Mouse (Mus musculus): Measurements from ENCODE around the gene Svep1.

Gene Svep1

DNA sequence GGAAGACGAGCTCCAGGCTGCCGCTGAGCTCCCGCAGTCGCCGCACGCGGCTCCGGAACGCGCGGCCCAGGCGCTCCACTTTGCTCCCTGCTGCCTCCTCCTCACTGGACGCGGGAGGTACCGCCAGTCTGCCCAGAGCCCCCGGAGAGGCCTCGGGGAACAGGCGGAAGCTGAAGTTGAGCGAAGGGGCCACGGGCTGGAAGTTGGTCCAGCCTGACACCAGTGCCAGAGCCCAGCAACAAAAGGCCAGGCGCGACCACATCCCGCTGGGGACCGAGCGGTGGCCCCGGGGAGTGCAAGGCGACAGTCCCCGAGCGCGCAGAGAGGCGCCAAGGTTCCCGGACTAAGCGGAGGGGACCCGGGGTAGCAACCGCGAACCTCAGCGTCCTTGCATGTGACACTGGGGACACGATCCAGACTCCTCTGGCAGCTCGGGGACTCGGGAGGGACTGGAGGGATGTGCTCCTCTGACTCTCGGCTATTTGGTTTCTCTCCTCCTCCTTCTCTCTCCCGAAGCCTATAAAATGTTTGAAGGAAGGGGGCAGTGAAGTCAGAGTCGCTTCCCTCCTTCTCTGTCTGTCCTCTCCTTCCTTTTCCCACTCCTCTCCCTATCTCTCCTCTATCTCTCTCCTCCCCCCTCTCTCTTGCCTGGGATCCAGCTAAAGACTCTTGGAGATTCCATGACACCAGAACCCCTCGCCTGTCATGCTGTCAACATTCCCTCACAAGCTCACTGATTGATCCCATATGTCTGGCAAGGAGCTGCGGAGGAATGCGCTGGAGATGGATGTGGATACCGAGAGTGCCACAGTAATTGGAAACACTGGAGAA is at the start of gene Svep1:
Gene Svep1 (minus strand): TSS at position 745 of the 831 bp plus-strand sequence.
- DNase-seq (ENCODE audit: low read depth, low spot score), result peak; percentile 86

DNA sequence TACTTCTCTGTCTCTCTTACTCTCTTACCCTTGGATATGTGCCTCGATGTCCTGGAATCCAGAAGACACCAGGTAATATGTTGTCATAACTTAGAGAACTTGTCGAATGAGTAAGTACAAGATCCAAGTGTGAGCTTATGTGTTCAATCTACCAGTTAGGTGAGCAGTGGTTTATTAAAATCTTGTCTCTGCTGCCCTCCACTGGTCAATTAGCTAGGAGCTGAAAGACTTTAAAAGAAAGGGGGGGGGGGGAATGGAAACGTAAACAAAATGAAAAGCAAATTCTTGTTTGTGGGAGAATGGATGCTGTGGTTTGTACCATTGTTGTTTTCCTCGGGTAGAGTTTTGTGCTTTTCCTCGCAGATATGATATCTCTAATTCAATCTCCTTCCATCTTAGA is 46.8 kb upstream of the Svep1 start:
- peak; percentile 73 for DNase-seq (ENCODE audit: low read depth, low spot score)

DNA sequence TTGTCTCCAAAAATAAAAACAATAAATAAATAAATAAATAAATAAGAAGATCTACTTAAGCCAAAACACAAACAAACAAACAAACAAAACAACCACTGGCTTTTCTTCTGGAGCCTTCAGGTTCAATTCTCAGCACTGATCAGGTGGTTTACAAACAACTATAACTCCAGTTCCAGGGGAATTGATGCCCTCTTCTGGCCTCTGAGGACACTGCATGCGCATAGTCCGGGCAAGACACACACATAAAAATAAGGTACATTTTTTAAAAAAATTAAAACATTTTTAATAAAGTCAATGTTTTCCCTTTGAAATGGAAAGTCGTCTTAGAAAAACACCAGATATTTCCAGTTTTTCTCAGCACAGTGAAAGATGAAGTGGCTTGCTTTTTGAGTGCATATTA is 45.7 kb upstream of the Svep1 start:
- no peak for DNase-seq (ENCODE audit: low read depth, low spot score)

DNA sequence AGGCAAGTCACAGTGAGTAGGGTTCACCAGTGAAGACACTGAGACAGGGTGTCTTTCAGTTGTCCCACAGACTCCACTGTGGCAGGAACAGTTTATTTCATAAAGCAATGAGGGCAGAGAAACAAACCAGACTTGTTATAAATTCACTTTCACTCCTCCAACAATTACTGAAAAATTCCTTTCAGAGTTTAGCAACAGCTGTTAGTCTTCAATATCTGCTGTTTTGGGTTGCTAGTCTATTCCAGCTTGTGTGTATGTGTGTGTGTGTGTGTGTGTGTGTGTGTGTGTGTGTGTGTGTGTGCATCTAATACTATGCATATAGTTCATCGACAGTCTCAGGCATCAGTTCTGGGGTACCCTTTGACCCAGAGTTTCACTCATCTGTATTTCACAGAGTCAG is 38.9 kb upstream of the Svep1 start:
- DNase-seq (ENCODE audit: low read depth, low spot score), result no peak

DNA sequence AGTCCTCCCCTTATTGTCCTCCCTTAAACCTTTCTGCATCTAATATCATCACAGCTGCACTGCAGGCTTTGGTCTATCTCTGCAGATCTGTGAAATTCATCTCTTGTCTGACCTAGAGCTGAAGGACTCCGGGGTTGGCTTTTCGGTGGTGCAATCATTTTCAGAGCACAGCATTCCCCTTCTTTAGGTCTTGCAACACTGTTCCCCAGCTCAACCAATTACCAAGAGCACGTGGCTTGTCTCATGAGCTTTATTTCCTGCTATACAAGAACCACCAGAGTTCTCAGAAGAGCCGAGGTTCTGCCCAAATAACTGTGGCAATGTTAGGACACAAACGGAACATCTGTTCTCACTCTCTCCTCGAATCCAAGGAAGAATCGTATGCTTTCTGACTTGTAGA is 33.8 kb upstream of the Svep1 start:
- no peak for DNase-seq (ENCODE audit: low read depth, low spot score)

DNA sequence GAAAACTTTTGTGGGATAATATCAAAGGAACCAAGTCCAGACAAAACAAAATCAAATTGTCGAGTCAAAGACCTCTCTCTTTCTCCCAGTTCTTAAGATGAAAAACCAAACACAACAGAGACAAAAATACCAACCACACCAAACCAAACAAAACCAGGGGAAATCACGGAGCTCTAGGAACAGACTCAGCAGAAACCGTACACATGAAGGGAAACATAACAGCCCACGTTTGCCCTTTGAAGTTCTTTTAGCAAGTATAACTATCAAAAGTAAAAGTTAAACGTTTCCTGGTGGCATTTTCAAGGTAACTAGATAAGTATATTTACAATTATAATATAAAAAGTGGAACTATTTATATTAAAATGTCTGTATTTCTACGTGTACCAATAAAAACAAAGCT is 29.2 kb upstream of the Svep1 start:
- DNase-seq (ENCODE audit: low read depth, low spot score), result no peak

DNA sequence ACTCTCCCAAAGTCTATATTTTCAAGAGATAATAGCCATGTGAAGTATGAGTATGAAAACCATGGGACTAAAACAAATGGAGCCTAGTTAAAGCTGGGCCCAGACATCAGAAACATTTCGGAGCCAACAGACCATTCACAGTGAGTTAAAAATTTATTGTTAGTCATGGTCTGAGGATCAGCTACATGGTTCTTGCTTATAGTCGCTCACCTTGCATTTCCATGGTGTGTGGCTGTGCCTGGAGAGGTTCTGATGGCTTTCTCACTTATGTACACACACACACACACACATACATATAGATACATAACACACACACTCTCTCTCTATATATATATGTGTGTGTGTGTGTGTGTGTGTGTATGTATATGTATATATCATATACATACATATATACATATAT is 16.8 kb upstream of the Svep1 start:
- no peak for DNase-seq (ENCODE audit: low read depth, low spot score)

DNA sequence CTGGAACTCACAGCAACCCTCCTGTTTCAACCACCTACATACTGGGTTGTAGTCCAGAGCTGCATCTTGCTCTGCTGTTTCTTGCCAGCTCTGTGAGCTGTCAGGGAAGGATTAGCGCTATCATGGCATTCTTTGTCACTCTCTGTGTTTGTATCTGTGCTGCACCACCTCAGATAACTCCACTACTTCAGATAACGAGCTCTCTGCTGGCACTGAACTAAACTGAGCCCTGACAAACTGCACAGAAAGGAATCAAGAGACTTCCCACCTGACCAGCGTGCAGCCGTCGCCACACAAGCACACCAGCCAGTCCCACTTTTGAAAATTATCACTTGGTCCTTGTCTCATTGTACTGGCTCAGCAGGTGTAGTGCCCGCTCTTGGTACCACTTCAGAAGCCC is 4.7 kb upstream of the Svep1 start:
- no peak for DNase-seq (ENCODE audit: low read depth, low spot score)

DNA sequence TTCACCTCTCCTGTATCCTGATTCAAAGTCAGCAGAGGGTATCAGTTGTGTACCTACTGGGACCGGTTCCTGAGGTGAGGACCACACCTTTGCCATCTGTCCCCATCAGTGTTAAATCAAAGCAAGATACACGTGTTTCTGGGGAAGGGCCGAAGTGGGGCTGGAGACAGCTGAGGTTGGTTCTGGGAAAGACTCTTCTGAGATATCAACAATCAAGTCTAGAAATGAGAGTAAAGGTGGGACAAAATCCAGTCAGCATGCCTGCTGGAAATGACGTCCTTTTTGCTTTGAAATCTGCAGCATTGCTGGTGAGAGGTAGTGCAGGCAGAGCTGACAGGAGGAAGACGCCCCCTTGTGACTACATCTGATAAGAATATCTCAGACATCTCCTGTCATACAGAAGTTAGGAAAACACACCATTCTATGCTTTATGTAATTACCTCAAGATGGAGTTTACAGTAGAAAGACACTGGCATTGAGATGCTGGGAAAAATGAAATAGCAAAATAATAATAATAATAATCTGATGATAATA is 4.0 kb upstream of the Svep1 start:
- DNase-seq (ENCODE audit: low read depth, low spot score), result no peak

DNA sequence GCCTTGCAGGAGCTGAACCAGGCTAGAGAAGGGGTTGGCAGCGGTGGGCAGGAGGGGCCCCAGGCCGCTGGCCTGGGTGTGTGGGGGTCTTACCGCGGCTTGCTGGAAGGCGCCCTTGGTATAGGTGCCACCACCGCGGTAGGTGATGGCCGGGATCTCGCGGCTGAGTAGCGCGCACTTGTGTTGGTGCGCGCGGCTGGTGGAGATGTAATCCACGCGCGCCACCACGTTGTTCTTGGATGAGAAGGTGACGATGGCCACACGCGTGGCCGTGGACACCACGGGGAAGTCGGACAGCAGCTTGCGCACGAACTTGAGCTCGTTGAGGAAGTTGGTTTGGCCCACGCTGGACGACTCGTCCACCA is 927 bp downstream of the Svep1 start:
- DNase-seq (ENCODE audit: low read depth, low spot score), result no peak

DNA sequence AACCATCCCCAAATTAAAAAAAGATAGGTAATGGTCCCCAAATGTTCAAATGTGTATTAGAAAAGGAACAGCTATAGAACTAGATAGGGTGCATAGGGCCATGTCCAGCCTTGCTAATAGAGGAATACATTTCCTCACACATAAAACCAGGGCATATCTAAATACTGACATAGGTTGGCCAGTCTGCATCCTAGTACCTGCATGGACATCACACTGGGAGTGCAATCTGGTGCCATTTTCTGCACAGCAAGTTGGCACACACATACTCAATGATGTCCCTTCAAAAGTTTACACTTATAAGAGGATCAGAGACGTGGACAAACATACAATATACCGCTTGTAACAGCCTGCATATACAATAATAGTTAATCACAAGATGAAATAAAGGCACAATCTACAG is 5.0 kb downstream of the Svep1 start:
- no peak for DNase-seq (ENCODE audit: low read depth, low spot score)

DNA sequence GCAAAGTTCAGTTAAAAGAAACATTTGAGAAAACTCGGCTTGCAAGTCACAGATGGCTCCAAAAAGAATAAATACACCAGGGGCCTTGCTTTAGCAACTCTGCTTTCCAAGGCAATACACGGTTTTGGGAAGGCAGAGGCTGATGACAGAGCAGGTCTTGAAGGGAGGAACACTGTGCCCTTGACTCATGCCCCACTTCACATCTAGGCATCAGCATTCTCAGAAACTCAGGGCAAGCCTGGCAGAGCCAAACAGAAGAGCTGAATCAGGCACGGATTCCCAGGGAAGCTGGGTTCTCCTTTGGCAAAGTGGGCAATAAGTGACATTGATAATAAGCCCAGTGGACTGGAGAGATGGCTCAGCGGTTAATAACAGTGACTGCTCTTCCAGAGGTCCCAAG is 5.8 kb downstream of the Svep1 start:
- no peak for DNase-seq (ENCODE audit: low read depth, low spot score)

DNA sequence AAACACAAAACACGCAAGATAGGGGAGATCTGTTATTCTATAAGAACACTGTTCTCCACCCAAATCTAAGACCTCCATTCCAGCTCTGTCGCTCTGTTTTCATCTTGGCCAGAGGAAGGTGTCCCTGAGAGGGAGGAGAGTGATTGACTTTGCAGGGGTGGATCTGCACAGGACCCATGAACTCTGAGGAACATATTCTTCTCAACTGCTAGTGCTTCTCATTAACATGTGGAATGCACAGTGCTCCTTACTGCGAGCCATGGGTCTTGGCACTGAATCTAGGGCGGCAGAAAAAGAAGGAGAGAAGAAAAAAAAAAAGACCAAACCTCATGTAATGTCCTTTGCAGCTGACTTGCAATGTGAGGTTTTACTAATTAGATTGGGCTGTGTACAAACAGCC is 9.4 kb downstream of the Svep1 start:
- DNase-seq (ENCODE audit: low read depth, low spot score), result no peak

DNA sequence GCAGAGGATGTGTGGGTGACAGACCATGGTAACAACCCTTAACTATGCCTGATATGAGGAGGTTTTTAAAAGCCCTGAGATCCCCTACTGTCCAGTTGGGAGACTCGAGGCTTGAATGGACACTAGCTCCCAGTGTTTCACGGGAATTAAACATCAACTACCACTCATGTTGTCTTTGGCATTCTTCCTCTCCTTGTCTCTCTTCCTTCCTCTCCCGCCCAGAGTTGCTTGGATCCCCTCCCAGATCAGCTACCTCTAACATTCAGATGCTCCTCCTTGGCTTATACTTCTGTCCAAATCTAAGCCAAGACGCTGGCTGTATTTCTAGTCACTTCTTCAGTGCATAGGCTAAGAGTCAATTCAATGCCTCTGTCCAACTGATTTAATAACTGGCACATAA is 9.9 kb downstream of the Svep1 start:
- DNase-seq (ENCODE audit: low read depth, low spot score), result no peak

DNA sequence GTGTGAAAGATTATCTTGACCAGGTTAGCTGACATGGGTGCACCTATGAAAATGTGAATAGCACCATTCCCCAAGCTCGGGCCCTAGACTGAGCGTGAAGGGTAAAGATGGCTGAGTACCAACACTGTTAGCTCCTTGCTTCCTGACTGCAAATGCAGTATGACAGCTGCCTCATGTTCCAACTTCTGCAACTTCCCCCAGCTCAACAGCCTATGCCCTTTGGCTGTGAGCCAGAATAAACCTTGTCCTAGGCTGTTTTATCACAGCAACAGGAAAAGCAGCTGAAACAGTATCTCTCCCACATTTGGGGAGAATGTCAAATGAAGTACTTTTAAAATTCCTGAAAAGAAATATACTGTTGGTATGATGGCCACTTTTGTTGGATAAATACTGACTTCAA is 10.7 kb downstream of the Svep1 start:
- no peak for DNase-seq (ENCODE audit: low read depth, low spot score)

DNA sequence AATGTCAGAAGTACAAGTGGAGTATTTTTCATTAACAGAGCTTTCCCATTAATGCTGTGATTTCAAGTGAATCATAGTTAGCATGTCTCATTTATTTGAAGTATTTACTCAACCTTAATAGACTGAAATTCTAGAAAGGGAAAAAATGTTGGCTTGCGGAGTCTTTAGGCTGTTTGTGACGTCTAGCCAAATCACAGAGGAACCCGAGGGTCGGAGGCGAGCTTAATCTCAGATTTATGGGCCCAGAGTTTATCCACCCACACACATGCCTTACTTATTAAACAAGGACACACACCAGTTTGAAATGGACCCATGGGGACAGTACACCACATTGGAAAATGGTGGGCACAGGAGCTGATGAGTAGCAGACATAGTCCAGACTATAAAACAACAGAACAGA is 17.4 kb downstream of the Svep1 start:
- no peak for DNase-seq (ENCODE audit: low read depth, low spot score)

DNA sequence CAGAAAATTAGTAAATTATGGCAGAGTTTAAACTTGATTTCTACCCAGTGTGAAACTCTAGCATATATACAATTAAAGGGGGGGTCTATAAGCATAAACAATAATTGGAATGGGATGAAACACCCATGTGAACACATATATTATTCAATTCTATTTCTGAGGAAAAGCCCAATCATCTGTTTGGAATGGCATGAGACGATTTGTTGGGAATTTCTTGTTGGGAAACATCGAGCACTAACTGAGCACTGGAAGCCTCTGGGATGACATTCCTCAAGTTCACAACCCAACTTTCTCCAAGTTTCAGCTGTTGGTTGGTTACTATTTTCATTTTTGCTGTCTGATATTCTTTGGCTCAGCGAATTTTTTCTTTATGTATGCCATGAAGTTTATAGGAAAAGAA is 21.3 kb downstream of the Svep1 start:
- no peak for DNase-seq (ENCODE audit: low read depth, low spot score)

DNA sequence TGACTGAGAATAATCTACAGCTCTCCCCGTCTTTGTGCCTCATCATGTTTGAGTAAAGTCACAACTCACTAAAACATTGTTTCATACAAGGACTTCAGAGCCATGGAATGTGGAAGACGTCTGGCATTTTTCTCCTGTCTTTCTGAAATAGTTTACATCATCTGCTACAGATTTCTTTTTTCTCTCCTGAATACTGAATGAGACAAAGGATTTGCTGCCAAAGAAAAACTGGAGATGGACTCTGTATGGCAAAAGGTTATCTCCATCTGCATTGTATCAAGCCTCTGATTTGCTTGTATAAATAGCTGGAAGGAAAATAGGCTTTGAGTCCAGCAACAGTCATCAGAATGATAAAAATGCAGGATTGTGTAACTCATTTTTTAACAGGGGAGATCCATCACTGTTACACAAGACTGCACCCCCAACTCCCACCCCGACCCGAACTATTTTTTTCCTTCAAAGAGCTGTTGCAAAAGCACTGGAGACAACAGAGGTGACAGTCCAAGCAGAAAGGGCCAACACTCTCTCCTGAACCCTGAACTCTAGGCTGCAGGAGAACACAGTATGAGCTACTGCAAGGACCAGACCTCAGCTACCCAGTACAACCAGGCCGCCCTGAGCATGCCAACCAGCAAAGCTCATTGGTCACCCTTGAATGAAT is 21.8 kb downstream of the Svep1 start:
- no peak for DNase-seq (ENCODE audit: low read depth, low spot score)

DNA sequence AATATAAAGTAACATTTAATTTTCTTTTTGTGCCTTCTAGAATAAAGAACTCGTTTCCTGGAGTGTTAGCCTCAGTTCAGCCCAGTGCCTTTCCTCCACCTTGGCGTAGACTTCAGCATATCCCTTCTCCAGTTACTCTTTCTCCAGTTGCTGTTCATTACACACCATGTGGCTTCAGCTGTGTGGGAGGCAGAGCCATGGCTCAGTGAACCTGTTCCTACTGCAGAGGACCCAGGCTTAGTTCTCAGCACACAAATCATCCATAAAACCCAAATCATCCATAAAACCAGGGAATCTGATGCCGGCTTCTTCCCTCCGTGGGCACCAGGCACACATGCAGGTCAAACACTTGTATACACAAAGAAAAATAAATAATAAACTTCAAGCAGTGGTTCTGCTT is 22.8 kb downstream of the Svep1 start:
- DNase-seq (ENCODE audit: low read depth, low spot score), result no peak

DNA sequence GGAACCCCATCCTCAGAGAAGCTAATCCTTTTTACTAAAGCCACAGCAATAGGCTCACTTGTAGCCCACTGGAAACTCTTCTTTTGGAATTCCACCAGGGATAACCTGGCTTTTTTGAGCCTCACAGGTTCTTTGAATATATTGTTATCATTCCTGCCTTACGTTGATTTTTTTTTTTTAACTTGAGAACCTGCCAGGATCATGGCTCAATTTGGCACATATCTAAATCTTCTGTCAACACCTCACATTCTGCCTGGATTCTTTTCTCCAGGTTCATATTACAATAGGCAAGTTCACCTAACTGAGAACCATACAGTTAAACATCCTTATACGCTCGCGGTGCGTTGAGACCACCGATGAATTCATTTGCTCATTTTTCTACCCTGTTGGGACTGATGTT is 28.2 kb downstream of the Svep1 start:
- DNase-seq (ENCODE audit: low read depth, low spot score), result no peak

DNA sequence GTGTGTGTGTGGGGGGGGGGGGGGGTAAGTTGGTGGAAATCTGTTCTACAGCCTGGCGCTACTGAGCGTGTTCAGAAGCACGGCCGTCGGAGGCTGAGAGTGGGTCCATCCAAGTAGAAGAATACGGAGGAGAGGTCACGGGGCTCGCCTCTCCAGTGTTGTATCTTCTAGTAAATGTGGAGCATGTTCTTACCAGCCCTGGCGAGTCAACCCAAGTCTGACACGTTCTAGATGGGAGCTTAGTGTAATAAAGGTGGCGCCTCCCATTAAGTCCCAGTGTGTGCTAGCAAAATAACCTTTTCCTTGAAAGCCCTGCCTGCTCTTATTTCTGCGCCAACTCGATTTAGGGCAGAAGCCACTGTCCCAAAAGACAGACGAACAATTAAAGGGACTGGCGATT is 29.4 kb downstream of the Svep1 start:
- DNase-seq (ENCODE audit: low read depth, low spot score), result no peak

DNA sequence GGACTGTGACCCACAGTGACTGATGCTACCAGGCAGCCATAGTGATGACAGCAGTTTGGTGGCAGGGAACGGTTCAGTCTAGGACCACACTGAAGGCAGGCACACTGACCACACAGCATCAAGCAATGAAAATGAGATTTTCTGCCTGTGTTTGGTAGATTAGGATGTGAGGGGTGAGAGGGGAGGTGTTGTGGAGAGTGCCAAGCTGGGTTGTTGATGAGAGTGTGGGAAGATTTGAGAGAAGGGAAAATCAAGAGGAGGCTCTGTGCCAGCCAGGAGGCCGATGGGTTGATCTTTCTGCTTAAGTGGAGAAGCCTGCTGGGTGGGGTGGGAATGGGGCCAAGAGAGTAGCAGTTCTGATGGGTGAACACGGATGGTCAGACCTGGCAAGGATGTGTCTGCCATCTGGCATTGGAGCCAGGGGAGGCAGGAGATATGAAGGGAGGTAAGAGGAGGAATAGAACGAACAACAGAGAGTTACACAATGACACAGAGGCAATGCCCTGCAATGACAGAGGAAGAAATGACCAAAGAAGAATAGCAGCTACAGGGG is 32.1 kb downstream of the Svep1 start:
- DNase-seq (ENCODE audit: low read depth, low spot score), result no peak

DNA sequence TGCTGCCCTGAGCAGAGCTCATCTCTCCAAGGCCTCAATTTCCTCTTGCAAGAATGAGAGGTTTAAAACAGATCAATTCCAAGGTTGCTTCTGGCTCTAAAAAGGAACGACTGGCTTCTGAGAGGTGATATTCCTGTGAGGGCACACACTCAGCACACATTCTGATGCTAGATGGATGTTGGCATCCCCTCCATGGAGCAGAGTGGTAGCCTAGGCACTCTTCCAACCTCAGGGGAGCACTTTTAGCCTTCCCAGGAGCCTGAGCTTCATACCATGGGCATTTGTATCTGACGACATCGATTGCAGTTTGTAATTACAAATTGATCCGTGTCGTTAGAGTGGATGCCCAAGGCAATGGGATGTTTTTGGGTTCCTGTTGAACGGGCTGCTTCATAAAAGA is 33.3 kb downstream of the Svep1 start:
- no peak for DNase-seq (ENCODE audit: low read depth, low spot score)
